Mouse (Mus musculus) ES-E14 (cell line): ENCODE results near the gene Zfp248. TPM values are rescaled to one million over a fixed set of nuclear protein-coding genes. Genes with fewer than 3 reads are reported as not detected.
A peak's percentile ranks its signal among the peaks of the same experiment; 100 is the strongest.

Source experiments
- DNase-seq: peaks from one replicate; pipeline ENCODE4 v3.0.0-alpha.2; 2013; ENCODE audit warnings: low read depth, low spot score
- H3K27ac ChIP-seq: 2 replicates; pipeline ENCODE4 v1.5.1; 2012; ENCODE audit warnings: low read depth, mild to moderate bottlenecking, low read length, moderate library complexity, mixed read lengths; ENCODE audit not compliant: poor library complexity, insufficient read depth, severe bottlenecking
- H3K36me3 ChIP-seq: 2 replicates; pipeline ENCODE4 v1.6.1; 2012; ENCODE audit warnings: mild to moderate bottlenecking, low read length, moderate library complexity, mixed read lengths; ENCODE audit not compliant: control insufficient read depth, poor library complexity, insufficient read depth, severe bottlenecking
- H3K4me1 ChIP-seq, 2 experiments: fragments of 150-350 bp in 1 of 2; sonication (generic) in 1 of 2; 2 replicates each; pipeline ENCODE4 v1.6.1; 2012; ENCODE audit warnings: low read length in 2 of 2, mild to moderate bottlenecking in 1 of 2, mixed read lengths in 1 of 2; ENCODE audit not compliant: control insufficient read depth in 2 of 2, insufficient read depth in 2 of 2, poor library complexity in 1 of 2
- H3K4me3 ChIP-seq, 2 experiments: fragments of 150-350 bp in 1 of 2; sonication (generic) in 1 of 2; 2 replicates each; pipeline ENCODE4 v1.5.1; 2012; ENCODE audit warnings: low read length in 2 of 2, low read depth in 1 of 2, mild to moderate bottlenecking in 1 of 2, mixed read lengths in 1 of 2; ENCODE audit not compliant: insufficient read depth in 1 of 2, poor library complexity in 1 of 2, severe bottlenecking in 1 of 2
- H3K9ac ChIP-seq: 2 replicates; pipeline ENCODE4 v1.6.1; 2012; ENCODE audit warnings: low read depth, mild to moderate bottlenecking, low read length, mixed read lengths; ENCODE audit not compliant: poor library complexity, insufficient read depth, severe bottlenecking
- H3K9me3 ChIP-seq: fragments of 150-350 bp; sonication (generic); 2 replicates; pipeline ENCODE4 v1.6.1; 2012; ENCODE audit warnings: low read depth, mild to moderate bottlenecking, low read length; ENCODE audit not compliant: control insufficient read depth, insufficient read depth
- CHD2 ChIP-seq: IDR thresholded peaks from 2 replicates; pipeline ENCODE4 v1.6.1; 2014; ENCODE audit warnings: mild to moderate bottlenecking, low read depth, low read length, inconsistent platforms
- HCFC1 ChIP-seq: IDR thresholded peaks from 2 replicates; pipeline ENCODE4 v1.6.1; 2012; ENCODE audit warnings: low read length, inconsistent platforms, borderline replicate concordance; ENCODE audit not compliant: insufficient read depth
- MAFK ChIP-seq: IDR thresholded peaks from 2 replicates; pipeline ENCODE4 v1.6.1; 2014; ENCODE audit warnings: mild to moderate bottlenecking, low read depth, low read length, inconsistent platforms; ENCODE audit not compliant: insufficient read depth
- ZC3H11A ChIP-seq: IDR thresholded peaks from 2 replicates; pipeline ENCODE4 v1.6.1; 2012; ENCODE audit warnings: low read depth, mild to moderate bottlenecking, inconsistent platforms, low read length, borderline replicate concordance
- ZNF384 ChIP-seq: IDR thresholded peaks from 2 replicates; pipeline ENCODE4 v1.6.1; 2012; ENCODE audit warnings: low read depth, low read length, inconsistent platforms
- in situ Hi-C, 2 experiments: fragments of 600-800 bp; cut with MboI; formaldehyde crosslinking; loops; one replicate each; pipeline ENCODE4 v1.15.1; 2025; ENCODE audit warnings: low sequenced_read_pairs in 2 of 2, inconsistent platforms in 1 of 2; ENCODE audit not compliant: unreplicated experiment in 2 of 2
- total RNA-seq: library from RNA; depleted of rRNA; stranded (reverse); fragments of 300-350 nt; gene quantifications from 2 replicates; pipeline ENCODE4 v1.2.3, GENCODE M21; 2012; rRNA removed

Gene Zfp248
- total RNA-seq = 2.8 and 2.9 TPM in 2 replicates

- H3K4me3 ChIP-seq = peak within 1 kb of the TSS; percentile 65 to 78
- peak; percentile 40 for DNase-seq
- peak within 1 kb of the TSS; percentile 69 for H3K9ac ChIP-seq
- TF ChIP-seq CHD2 = no peak
- TF ChIP-seq HCFC1 = 0 out of 2 replicates have a peak, but pooled peaks have one; percentile 20
- no peak within 1 kb of the TSS for H3K27ac ChIP-seq
- in situ Hi-C loops = no loop called here
- peaks cover 0 to 2% of the 10 kb centered on the region in 2 experiments; a peak in 1 of 4 replicates for H3K4me1 ChIP-seq
- no peaks in the 10 kb centered on the region for H3K9me3 ChIP-seq
- H3K36me3 ChIP-seq = no peaks in the 10 kb centered on the region
Measured at GRCm38 (mm10) chr6:118455042-118455631, at the start of gene Zfp248. Zfp248 (minus strand) TSS chr6:118455528.

DNA sequence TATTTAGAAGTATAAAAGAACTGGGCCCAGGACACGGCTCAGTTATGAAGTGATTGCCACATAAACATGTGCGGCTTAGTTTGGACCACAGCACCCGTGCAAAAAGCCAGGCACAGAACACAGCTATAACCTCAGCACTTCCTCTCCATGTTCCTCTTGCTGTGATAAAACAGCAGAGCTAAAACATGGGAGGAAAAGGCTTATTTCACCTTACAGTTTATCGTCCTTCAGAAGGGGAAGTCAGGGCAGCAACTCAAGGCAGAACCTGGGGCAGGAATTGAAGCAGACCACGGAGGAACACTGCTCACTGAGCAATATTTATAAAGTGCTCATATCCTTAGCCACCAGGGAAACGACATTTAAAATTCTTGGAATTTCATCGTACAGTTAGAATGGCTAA lies 43.7 kb upstream of the Zfp248 start:
- TF ChIP-seq MAFK (no peak), ZNF384 (no peak), CHD2 (no peak), HCFC1 (no peak), ZC3H11A (no peak)
- in situ Hi-C loops = no loop called here
- no peaks in the 10 kb centered on the region; the same call in 1 of the 2 replicates for H3K36me3 ChIP-seq
- no peaks in the 10 kb centered on the region for H3K9me3 ChIP-seq
- H3K9ac ChIP-seq = no peak overlapping the region
- H3K4me1 ChIP-seq = no peaks in the 10 kb centered on the region
- no peak overlapping the region for H3K4me3 ChIP-seq
- no peak for DNase-seq
- no peak overlapping the region for H3K27ac ChIP-seq

DNA sequence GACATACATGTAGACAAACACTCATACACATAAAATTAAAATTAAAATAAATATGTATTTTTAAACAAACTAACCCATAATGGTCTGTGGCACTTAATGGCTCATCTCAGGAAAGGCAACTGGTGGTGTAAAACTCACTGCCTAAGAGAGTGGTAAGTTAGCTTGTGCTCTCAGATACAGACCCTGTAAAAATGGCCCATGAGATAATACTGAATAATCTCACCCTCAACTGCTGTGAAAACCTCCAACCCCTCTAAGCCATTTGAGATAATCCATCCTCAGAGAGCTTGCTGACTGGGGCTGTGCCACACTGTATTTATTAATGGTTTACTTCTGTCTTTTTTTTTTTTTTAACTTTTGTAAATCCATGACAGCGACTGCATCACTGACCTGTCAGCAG lies 26.8 kb upstream of the Zfp248 start:
- no peak overlapping the region for H3K4me3 ChIP-seq
- no peaks in the 10 kb centered on the region for H3K9me3 ChIP-seq
- in situ Hi-C loops = no loop called here
- no peak for TF ChIP-seq MAFK
- no peak for TF ChIP-seq HCFC1
- no peak for TF ChIP-seq ZC3H11A
- TF ChIP-seq ZNF384 = no peak
- no peak for TF ChIP-seq CHD2
- no peaks in the 10 kb centered on the region for H3K36me3 ChIP-seq
- no peak for DNase-seq
- no peaks in the 10 kb centered on the region for H3K4me1 ChIP-seq
- no peak overlapping the region for H3K27ac ChIP-seq
- no peak overlapping the region for H3K9ac ChIP-seq

DNA sequence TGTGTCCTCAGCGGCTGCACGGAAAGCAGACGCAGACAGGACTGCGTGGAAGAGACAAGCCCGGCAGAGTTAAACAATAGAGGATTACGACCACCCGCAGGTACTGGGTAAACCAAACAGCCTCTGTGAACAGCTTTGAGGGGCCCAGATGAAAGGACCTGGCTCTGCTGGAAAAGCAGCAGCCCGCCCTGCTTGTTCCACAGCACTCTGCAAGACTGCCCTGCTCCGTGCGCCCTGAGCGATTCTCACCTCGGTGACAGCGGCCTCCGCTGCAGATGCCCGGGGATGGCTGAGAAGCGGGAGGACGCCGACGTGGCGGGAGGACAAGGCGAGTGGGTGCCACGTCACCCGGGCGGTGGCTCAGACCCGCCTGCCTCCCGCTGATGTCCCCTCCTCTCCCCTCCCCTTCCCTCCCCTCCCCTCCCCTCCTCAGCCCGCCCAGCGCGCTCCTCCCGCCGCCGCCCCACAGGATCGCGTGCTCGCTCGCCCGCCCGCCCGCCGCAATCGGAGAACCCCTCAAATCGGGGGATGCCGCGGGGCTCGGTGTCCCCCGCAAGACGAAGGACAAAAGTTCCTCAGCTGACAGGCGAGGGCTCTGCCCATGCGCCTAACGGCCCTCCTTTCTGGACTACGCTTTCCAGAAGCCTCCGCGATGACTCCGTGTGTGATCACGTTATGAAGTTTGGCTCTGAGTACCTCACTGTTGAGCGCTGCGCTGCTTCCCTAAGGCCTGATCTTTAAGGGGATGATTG lies 23.8 kb upstream of the Zfp248 start, which contains the start of gene Zfp9:
Gene Zfp9, minus strand, starts transcription at position 364 of the 752 bp plus-strand sequence.
- in situ Hi-C loops = no loop called here
- Histone ChIP-seq H3K27ac (no peak within 1 kb of the TSS), H3K36me3 (no peaks in the 10 kb centered on the region), H3K4me3 (peak within 1 kb of the TSS; percentile 62 to 71), H3K9me3 (no peaks in the 10 kb centered on the region), H3K9ac (peak within 1 kb of the TSS; percentile 29), H3K4me1 (no peaks in the 10 kb centered on the region)
- DNase-seq = peak; percentile 38
- TF ChIP-seq ZC3H11A = no peak
- no peak for TF ChIP-seq ZNF384
- TF ChIP-seq CHD2 = no peak
- TF ChIP-seq HCFC1 = no peak
- no peak for TF ChIP-seq MAFK
